Mouse (Mus musculus) E14TG2a.4 (cell line): Measurements from ENCODE around the gene Dpf1.

Experiments
- CTCF ChIP-seq: conservative IDR thresholded peaks from 2 replicates; pipeline ENCODE4 v1.5.1; 2014; ENCODE audit warnings: low read length
- POU5F1 ChIP-seq: IDR thresholded peaks from 2 replicates; pipeline ENCODE4 v1.6.1; 2014; ENCODE audit warnings: low read length, borderline replicate concordance

- no peak for TF ChIP-seq CTCF
- TF ChIP-seq POU5F1: no peak
Observed at GRCm38 (mm10) chr7:29257368-29257767, 46.4 kb upstream of the Dpf1 start.
